Mouse (Mus musculus): ENCODE results near the gene Rbmxl1. TPM values are rescaled to one million over a fixed set of nuclear protein-coding genes. Genes with fewer than 3 reads are reported as not detected.

Rbmxl1 gene
- polyA plus RNA-seq, 1 experiment: 59.4 TPM

DNA sequence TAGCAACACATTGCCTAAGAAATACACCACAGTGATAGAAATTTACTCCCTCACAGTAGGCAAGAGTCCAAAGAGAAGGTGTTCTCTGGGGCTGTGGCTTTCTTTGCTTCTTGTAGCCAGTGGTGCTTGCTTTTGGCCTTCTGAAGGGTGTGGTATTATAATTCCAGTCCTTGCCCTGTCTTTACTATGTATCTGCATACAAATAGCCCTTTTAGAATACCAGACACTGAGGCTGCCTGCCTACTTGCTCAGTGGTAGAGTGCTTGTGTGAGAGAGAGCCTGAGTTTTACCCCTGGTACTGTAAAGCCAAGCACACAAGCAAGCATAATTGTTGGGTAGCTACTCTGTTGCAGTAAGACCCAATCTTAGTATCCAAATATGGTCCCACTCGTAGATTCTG lies 6.0 kb upstream of the Rbmxl1 start:
- peaks cover 3% of the 10 kb centered on the region for H3K4me1 ChIP-seq (replicated peaks; ENCODE audit: control insufficient read depth, insufficient read depth, low read length)
- WGBS: 98% methylated on average over 1 of the region's 1 CpGs
- peaks cover 9% of the 10 kb centered on the region for H3K36me3 ChIP-seq (ENCODE audit: control insufficient read depth, insufficient read depth, low read length)
- no peak overlapping the region for H3K27ac ChIP-seq (ENCODE audit: control insufficient read depth, insufficient read depth, low read length)
- H3K4me3 ChIP-seq (ENCODE audit: control insufficient read depth, insufficient read depth, low read length): no peak overlapping the region
- no peaks in the 10 kb centered on the region for H3K27me3 ChIP-seq (ENCODE audit: control insufficient read depth, insufficient read depth, low read length)
- TF ChIP-seq CTCF (IDR thresholded peaks at IDR 0.05; ENCODE audit: borderline replicate concordance, control insufficient read depth, extremely low read depth, insufficient read depth, low read length, poor library complexity): no peak
- TF ChIP-seq POLR2A (IDR thresholded peaks at IDR 0.05; ENCODE audit: control insufficient read depth, extremely low read depth, insufficient read depth, low read length, poor library complexity): no peak
- DNase-seq: no peak

DNA sequence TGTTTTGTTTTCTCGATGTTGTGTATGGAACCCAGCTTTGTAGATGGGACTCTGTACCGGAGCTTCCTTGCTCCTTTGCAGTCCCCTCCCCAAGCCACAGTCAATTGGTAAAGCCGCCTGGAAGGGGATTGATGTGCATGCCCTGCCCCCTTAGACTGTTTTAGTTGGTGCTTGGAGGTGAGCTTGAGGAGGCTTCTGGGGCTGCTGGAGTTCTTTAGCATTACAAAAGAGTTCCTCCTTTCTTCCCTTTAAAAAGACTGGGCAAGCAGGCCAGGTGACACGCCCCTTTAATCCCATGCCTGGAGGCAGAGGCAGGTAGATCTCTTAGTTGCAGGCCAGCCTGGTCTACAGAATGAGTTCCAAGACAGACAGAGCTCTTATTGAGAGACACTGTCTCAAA lies 4.4 kb upstream of the Rbmxl1 start:
- Histone ChIP-seq H3K27me3 (ENCODE audit: control insufficient read depth, insufficient read depth, low read length) (no peaks in the 10 kb centered on the region), H3K4me1 (replicated peaks; ENCODE audit: control insufficient read depth, insufficient read depth, low read length) (peaks cover 3% of the 10 kb centered on the region), H3K4me3 (ENCODE audit: control insufficient read depth, insufficient read depth, low read length) (no peak overlapping the region), H3K27ac (ENCODE audit: control insufficient read depth, insufficient read depth, low read length) (no peak overlapping the region), H3K36me3 (ENCODE audit: control insufficient read depth, insufficient read depth, low read length) (peaks cover 9% of the 10 kb centered on the region)
- TF ChIP-seq POLR2A (IDR thresholded peaks at IDR 0.05; ENCODE audit: control insufficient read depth, extremely low read depth, insufficient read depth, low read length, poor library complexity) (no peak), CTCF (IDR thresholded peaks at IDR 0.05; ENCODE audit: borderline replicate concordance, control insufficient read depth, extremely low read depth, insufficient read depth, low read length, poor library complexity) (no peak)
- DNase-seq: no peak
- WGBS: 97% methylated on average over 4 of the region's 4 CpGs

DNA sequence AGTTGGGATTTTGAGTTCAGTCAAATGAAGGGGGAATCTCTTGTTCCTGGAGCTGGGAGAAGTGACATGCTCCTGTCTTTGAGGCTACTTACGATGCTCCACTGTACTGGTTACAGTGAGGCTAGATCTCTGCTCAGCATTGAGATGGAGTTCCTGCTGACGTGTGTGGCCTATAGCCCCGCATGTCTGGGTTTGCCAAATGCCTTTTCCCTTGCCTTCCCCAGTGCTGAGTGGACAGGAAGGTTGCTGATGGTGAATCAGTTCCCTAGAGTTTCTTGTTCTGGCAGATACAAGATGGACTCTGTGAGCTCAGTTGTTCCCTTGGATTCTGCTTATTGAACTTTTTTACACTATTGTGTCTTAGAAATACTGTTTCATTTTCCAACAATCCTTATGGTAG lies 2.2 kb upstream of the Rbmxl1 start:
- Histone ChIP-seq H3K27me3 (ENCODE audit: control insufficient read depth, insufficient read depth, low read length) (no peaks in the 10 kb centered on the region), H3K4me3 (ENCODE audit: control insufficient read depth, insufficient read depth, low read length) (no peak overlapping the region), H3K36me3 (ENCODE audit: control insufficient read depth, insufficient read depth, low read length) (peaks cover 3% of the 10 kb centered on the region), H3K27ac (ENCODE audit: control insufficient read depth, insufficient read depth, low read length) (no peak overlapping the region), H3K4me1 (replicated peaks; ENCODE audit: control insufficient read depth, insufficient read depth, low read length) (peaks cover 3% of the 10 kb centered on the region)
- TF ChIP-seq POLR2A (IDR thresholded peaks at IDR 0.05; ENCODE audit: control insufficient read depth, extremely low read depth, insufficient read depth, low read length, poor library complexity): no peak
- TF ChIP-seq CTCF (IDR thresholded peaks at IDR 0.05; ENCODE audit: borderline replicate concordance, control insufficient read depth, extremely low read depth, insufficient read depth, low read length, poor library complexity): no peak
- 79% methylated on average over 3 of the region's 3 CpGs for WGBS
- no peak for DNase-seq

DNA sequence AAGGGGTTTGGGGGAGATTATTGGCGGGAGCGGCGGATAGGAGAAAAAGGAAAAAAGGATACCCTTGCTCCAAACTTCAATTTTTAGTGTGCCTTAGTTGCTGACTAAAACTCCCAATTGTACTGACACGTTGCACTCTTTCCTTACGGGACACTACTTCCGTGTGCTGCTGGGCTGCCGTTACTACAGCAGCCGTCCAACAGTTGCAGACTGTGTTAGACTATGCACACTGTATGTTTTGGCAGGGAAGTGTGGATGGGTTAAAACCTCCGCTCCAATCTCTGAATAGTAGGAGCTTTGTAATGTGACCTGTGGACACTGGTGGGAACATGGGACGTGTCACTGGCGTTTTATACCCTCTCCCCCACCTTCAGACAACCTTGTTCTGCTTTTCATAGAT lies 1.4 kb upstream of the Rbmxl1 start:
- under 1% methylated on average over 11 of the region's 11 CpGs for WGBS
- H3K27me3 ChIP-seq (ENCODE audit: control insufficient read depth, insufficient read depth, low read length): no peaks in the 10 kb centered on the region
- no peaks in the 10 kb centered on the region for H3K36me3 ChIP-seq (ENCODE audit: control insufficient read depth, insufficient read depth, low read length)
- H3K4me3 ChIP-seq (ENCODE audit: control insufficient read depth, insufficient read depth, low read length): peak overlapping the region; percentile 94
- no peak for TF ChIP-seq CTCF (IDR thresholded peaks at IDR 0.05; ENCODE audit: borderline replicate concordance, control insufficient read depth, extremely low read depth, insufficient read depth, low read length, poor library complexity)
- TF ChIP-seq POLR2A (IDR thresholded peaks at IDR 0.05; ENCODE audit: control insufficient read depth, extremely low read depth, insufficient read depth, low read length, poor library complexity): no peak
- H3K4me1 ChIP-seq (replicated peaks; ENCODE audit: control insufficient read depth, insufficient read depth, low read length): peaks cover 3% of the 10 kb centered on the region
- DNase-seq: peak; percentile 18
- peak overlapping the region; percentile 95; the same call in 1 of the 2 replicates for H3K27ac ChIP-seq (ENCODE audit: control insufficient read depth, insufficient read depth, low read length)

DNA sequence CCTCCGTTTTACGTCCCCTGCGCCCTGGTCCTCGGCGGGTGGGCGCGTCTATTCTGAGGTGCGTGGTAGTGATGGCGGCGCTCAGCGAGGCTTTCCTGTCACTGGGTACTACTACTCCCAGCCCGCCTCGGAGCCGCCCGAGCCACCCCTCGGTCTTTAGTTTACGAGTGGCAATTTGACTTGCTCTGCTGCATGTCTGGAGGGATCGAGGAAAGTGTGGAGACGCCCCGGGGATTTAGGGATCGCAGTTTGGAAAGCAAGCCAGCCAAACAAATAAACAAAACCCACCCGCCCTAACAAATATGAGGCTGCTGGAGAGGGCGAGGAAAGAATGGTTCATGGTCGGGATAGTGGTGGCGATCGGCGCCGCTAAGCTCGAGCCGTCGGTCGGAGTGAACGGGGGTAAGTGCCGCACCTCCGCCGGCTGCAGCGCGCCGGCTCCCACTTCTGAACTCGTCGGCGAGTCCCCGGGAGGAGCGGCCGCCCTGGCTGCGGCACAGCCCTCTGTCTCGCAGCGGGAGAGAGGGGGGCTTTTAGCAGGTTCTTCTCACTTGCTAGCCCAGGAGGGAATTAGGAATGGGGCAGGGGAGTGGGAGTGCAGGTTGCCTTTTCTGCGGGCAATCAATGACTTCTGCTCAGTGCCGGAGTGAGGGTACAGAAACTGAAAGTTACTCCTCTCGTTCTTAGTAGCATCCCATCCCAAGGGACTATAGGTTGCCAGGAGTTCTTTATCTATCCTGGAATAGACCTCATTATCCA lies 754 bp upstream of the Rbmxl1 start, which contains the start of gene Slc10a7:
Gene Slc10a7 (plus strand): TSS at position 74 of the 759 bp plus-strand sequence.
- WGBS: under 1% methylated on average over 51 of the region's 51 CpGs
- Histone ChIP-seq H3K27ac (ENCODE audit: control insufficient read depth, insufficient read depth, low read length) (peak within 1 kb of the TSS; percentile 95), H3K4me3 (ENCODE audit: control insufficient read depth, insufficient read depth, low read length) (peak within 1 kb of the TSS; percentile 94), H3K36me3 (ENCODE audit: control insufficient read depth, insufficient read depth, low read length) (peaks cover 5% of the 10 kb centered on the region; the same call in 1 of the 2 replicates), H3K27me3 (ENCODE audit: control insufficient read depth, insufficient read depth, low read length) (no peaks in the 10 kb centered on the region), H3K4me1 (replicated peaks; ENCODE audit: control insufficient read depth, insufficient read depth, low read length) (peaks cover 3% of the 10 kb centered on the region)
- peak; percentile 81 for DNase-seq
- no peak for TF ChIP-seq POLR2A (IDR thresholded peaks at IDR 0.05; ENCODE audit: control insufficient read depth, extremely low read depth, insufficient read depth, low read length, poor library complexity)

DNA sequence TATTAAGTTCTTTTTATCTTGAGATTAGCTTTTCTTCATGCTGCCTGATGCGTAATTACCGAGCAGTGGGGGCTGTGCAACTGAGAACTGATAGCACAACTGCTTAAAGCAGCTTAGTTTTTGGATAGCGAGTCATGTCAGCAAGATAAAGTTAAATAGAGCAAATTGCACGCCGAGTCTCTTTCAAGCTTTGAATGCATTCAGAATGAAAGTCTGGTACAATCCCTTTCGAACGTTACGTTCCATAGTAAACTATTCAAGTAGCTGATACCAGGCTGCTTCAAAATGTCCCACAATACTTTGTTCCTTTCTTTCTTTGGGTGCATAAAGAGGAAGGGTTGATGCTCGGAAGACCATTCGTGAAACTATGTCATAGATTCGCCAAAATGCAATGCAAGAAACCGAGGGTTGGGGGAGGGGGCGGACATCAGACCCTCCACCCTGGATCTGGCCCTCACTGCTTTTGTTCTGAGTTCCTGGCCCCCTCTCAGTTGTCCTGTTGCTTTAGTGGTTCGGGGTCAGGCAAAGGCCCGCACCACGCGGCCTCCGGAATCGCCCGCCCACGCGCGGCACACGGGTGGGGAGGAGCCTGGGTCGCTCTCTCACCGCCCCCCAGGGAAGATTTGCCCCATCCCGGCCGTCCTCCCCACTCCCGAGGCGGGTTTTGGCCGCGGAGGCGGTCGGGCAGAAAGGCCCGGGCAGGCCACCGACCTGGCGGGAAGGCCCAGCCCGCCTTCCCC lies 549 bp downstream of the Rbmxl1 start:
- H3K36me3 ChIP-seq (ENCODE audit: control insufficient read depth, insufficient read depth, low read length): peaks cover 6% of the 10 kb centered on the region; the same call in 1 of the 2 replicates
- WGBS: 1% methylated on average over 35 of the region's 38 CpGs
- no peak for TF ChIP-seq CTCF (IDR thresholded peaks at IDR 0.05; ENCODE audit: borderline replicate concordance, control insufficient read depth, extremely low read depth, insufficient read depth, low read length, poor library complexity)
- TF ChIP-seq POLR2A (IDR thresholded peaks at IDR 0.05; ENCODE audit: control insufficient read depth, extremely low read depth, insufficient read depth, low read length, poor library complexity): no peak
- DNase-seq: peak; percentile 54
- H3K27ac ChIP-seq (ENCODE audit: control insufficient read depth, insufficient read depth, low read length): no peak overlapping the region
- H3K4me1 ChIP-seq (replicated peaks; ENCODE audit: control insufficient read depth, insufficient read depth, low read length): peaks cover 3% of the 10 kb centered on the region
- no peaks in the 10 kb centered on the region for H3K27me3 ChIP-seq (ENCODE audit: control insufficient read depth, insufficient read depth, low read length)
- peak overlapping the region; percentile 94 for H3K4me3 ChIP-seq (ENCODE audit: control insufficient read depth, insufficient read depth, low read length)
